Mouse (Mus musculus) MEL (cell line): ENCODE measurements around the gene Cavin4. TPM values are rescaled to one million over a fixed set of nuclear protein-coding genes. Genes with fewer than 3 reads are reported as not detected.

ENCODE experiments used
- DNase-seq: peaks from one replicate; pipeline ENCODE4 v3.0.0; 2011; ENCODE audit warnings: low read depth, low spot score
- H3K27ac ChIP-seq: 2 replicates; pipeline ENCODE4 v1.5.1; 2012; ENCODE audit warnings: low read depth, mild to moderate bottlenecking, control low read depth, low read length, moderate library complexity; ENCODE audit not compliant: control insufficient read depth
- H3K27me3 ChIP-seq, 2 experiments: fragments of 150-350 bp in 1 of 2; sonication (generic) in 1 of 2; 2 replicates each; pipeline ENCODE4 v1.6.1; 2012; ENCODE audit warnings: low read length in 2 of 2, mild to moderate bottlenecking in 2 of 2, improper control_type of control experiment in 1 of 2, moderate library complexity in 1 of 2; ENCODE audit not compliant: insufficient read depth in 2 of 2, control insufficient read depth in 1 of 2
- H3K36me3 ChIP-seq, 2 experiments: 2 replicates each; pipeline ENCODE4 v1.6.1; 2012 to 2014; ENCODE audit warnings: low read length in 2 of 2, improper control_type of control experiment in 1 of 2, inconsistent platforms in 1 of 2, mild to moderate bottlenecking in 1 of 2; ENCODE audit not compliant: insufficient read depth in 2 of 2, control insufficient read depth in 1 of 2
- H3K4me1 ChIP-seq, 2 experiments: fragments of 150-350 bp in 1 of 2; sonication (generic) in 1 of 2; 2 replicates each; pipeline ENCODE4 v1.6.1; 2012; ENCODE audit warnings: low read length in 2 of 2, improper control_type of control experiment in 1 of 2, mild to moderate bottlenecking in 1 of 2; ENCODE audit not compliant: insufficient read depth in 2 of 2, control insufficient read depth in 1 of 2
- H3K4me3 ChIP-seq, 2 experiments: fragments of 150-350 bp in 1 of 2; sonication (generic) in 1 of 2; 2 replicates each; pipeline ENCODE4 v1.5.1; 2012; ENCODE audit warnings: low read depth in 2 of 2, low read length in 2 of 2, mild to moderate bottlenecking in 2 of 2, moderate library complexity in 2 of 2, control low read depth in 1 of 2, improper control_type of control experiment in 1 of 2; ENCODE audit not compliant: control insufficient read depth in 1 of 2, insufficient read depth in 1 of 2
- H3K79me2 ChIP-seq: 2 replicates; pipeline ENCODE4 v1.6.1; 2012; ENCODE audit warnings: mild to moderate bottlenecking, low read length, moderate library complexity; ENCODE audit not compliant: control insufficient read depth, poor library complexity, insufficient read depth
- H3K9ac ChIP-seq: 2 replicates; pipeline ENCODE4 v1.6.1; 2012; ENCODE audit warnings: low read depth, mild to moderate bottlenecking, control low read depth, low read length, moderate library complexity; ENCODE audit not compliant: control insufficient read depth, poor library complexity, severe bottlenecking
- H3K9me3 ChIP-seq: fragments of 150-350 bp; sonication (generic); replicated peaks from 2 replicates; pipeline ENCODE4 v1.6.1; 2012; ENCODE audit warnings: mild to moderate bottlenecking, low read length, improper control_type of control experiment, moderate library complexity; ENCODE audit not compliant: insufficient read depth
- CHD1 ChIP-seq: IDR thresholded peaks from 2 replicates; pipeline ENCODE4 v1.6.1; 2012; ENCODE audit warnings: low read depth, mild to moderate bottlenecking, inconsistent platforms, low read length, improper control_type of control experiment
- CTCF ChIP-seq, 3 experiments: IDR thresholded peaks in 2 of 3; conservative IDR thresholded peaks in 1 of 3; 2 replicates each; pipeline ENCODE4 v1.5.1; 2011 to 2012; ENCODE audit warnings: low read length in 3 of 3, low read depth in 2 of 3, mild to moderate bottlenecking in 2 of 3, improper control_type of control experiment in 1 of 3, inconsistent platforms in 1 of 3, mixed read lengths in 1 of 3, moderate library complexity in 1 of 3; ENCODE audit not compliant: control insufficient read depth in 1 of 3, insufficient read depth in 1 of 3, poor library complexity in 1 of 3, severe bottlenecking in 1 of 3
- E2F4 ChIP-seq: IDR thresholded peaks from 2 replicates; pipeline ENCODE4 v1.6.1; 2011; ENCODE audit warnings: low read depth, low read length, improper control_type of control experiment, borderline replicate concordance
- EP300 ChIP-seq, 2 experiments: IDR thresholded peaks; 2 replicates each; pipeline ENCODE4 v1.6.1; 2011; ENCODE audit warnings: improper control_type of control experiment in 2 of 2, low read length in 2 of 2, low read depth in 1 of 2, mild to moderate bottlenecking in 1 of 2
- HCFC1 ChIP-seq: IDR thresholded peaks from 2 replicates; pipeline ENCODE4 v1.6.1; 2012; ENCODE audit warnings: low read depth, mild to moderate bottlenecking, inconsistent platforms, low read length, improper control_type of control experiment, moderate library complexity
- JUND ChIP-seq: IDR thresholded peaks from 2 replicates; pipeline ENCODE4 v1.6.1; 2011; ENCODE audit warnings: low read depth, mild to moderate bottlenecking, improper control_type of control experiment, low read length
- KAT2A ChIP-seq: conservative IDR thresholded peaks from 2 replicates; pipeline ENCODE4 v1.6.1; 2012; ENCODE audit warnings: low read depth, low read length, improper control_type of control experiment, inconsistent platforms
- MAFK ChIP-seq: IDR thresholded peaks from 2 replicates; pipeline ENCODE4 v1.6.1; 2011; ENCODE audit warnings: low read depth, mild to moderate bottlenecking, low read length, improper control_type of control experiment, borderline replicate concordance
- POLR2AphosphoS2 ChIP-seq: IDR thresholded peaks from 2 replicates; pipeline ENCODE4 v1.6.1; 2011; ENCODE audit warnings: low read length, improper control_type of control experiment
- SMC3 ChIP-seq: IDR thresholded peaks from 2 replicates; pipeline ENCODE4 v1.6.1; 2011; ENCODE audit warnings: low read depth, low read length, improper control_type of control experiment
- TBP ChIP-seq: IDR thresholded peaks from 2 replicates; pipeline ENCODE4 v1.8.0; 2011; ENCODE audit warnings: low read depth, low read length, improper control_type of control experiment
- USF1 ChIP-seq: IDR thresholded peaks from 2 replicates; pipeline ENCODE4 v1.6.1; 2014; ENCODE audit warnings: low read depth, mild to moderate bottlenecking, inconsistent platforms, low read length, improper control_type of control experiment, moderate library complexity
- USF2 ChIP-seq, 2 experiments: IDR thresholded peaks; 2 replicates each; pipeline ENCODE4 v1.6.1; 2011 to 2012; ENCODE audit warnings: improper control_type of control experiment in 2 of 2, low read length in 2 of 2, borderline replicate concordance in 1 of 2, inconsistent platforms in 1 of 2, low read depth in 1 of 2, mild to moderate bottlenecking in 1 of 2; ENCODE audit not compliant: insufficient read depth in 1 of 2
- ZC3H11A ChIP-seq: IDR thresholded peaks from 2 replicates; pipeline ENCODE4 v1.6.1; 2012; ENCODE audit warnings: low read depth, mild to moderate bottlenecking, inconsistent platforms, low read length, improper control_type of control experiment
- ZKSCAN1 ChIP-seq: IDR thresholded peaks from 2 replicates; pipeline ENCODE4 v1.6.1; 2012; ENCODE audit warnings: low read depth, mild to moderate bottlenecking, inconsistent platforms, low read length, improper control_type of control experiment, moderate library complexity
- ZMIZ1 ChIP-seq: IDR thresholded peaks from 2 replicates; pipeline ENCODE4 v1.6.1; 2012; ENCODE audit warnings: low read depth, mild to moderate bottlenecking, inconsistent platforms, low read length, improper control_type of control experiment, moderate library complexity
- polyA plus RNA-seq, 2 experiments: library from polyadenylated mRNA; stranded (reverse) in 1 of 2; unstranded in 1 of 2; fragments of >175 nt in 1 of 2; fragments of >200 nt in 1 of 2; gene quantifications; 2 replicates each; pipeline versions ENCODE4 v1.2.1 to v1.2.4; 2012; ENCODE audit warnings: low replicate concordance in 2 of 2, low read depth in 1 of 2; ENCODE audit not compliant: insufficient read length in 2 of 2, insufficient read depth in 1 of 2, missing spikeins in 1 of 2
- total RNA-seq: library from RNA; depleted of rRNA; stranded (reverse); fragments of 300-350 nt; gene quantifications from 2 replicates; pipeline ENCODE4 v1.2.3, GENCODE M21; 2012

The Cavin4 gene
- total and polyA plus RNA-seq, 3 experiments: not detected

DNA sequence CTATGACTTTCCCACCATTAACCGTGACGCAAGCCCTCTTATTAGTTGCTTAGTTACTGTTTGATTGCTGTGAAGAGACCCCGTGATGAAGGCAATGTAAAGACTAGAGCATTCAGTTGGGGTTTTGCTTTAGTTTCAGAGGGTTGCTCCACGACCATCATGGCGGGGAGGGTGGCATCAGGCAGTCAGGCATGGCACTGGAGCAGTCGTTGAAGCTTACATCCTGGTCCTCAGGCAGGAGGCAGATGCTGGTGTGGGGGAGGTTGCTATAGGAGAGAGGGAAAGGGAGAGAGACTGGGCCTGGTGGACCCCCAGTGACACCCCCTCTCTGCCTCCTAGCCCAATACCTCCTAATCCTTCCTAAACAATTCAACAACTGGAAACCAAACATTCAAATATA is 43.2 kb upstream of the Cavin4 start:
- no peaks in the 10 kb centered on the region for H3K79me2 ChIP-seq
- no peak for TF ChIP-seq POLR2AphosphoS2
- TF ChIP-seq SMC3: no peak
- no peak for TF ChIP-seq USF2 (IDR thresholded peaks at IDR 0.05; ENCODE audit: borderline replicate concordance in 1 of 2, insufficient read depth in 1 of 2, low read depth in 1 of 2, low read length in 2 of 2)
- TF ChIP-seq KAT2A: no peak
- no peak for TF ChIP-seq ZMIZ1
- H3K27me3 ChIP-seq: no peaks in the 10 kb centered on the region
- no peak for DNase-seq
- no peaks in the 10 kb centered on the region for H3K4me1 ChIP-seq
- no peaks in the 10 kb centered on the region for H3K36me3 ChIP-seq
- no peaks in the 10 kb centered on the region for H3K9me3 ChIP-seq
- no peak overlapping the region for H3K9ac ChIP-seq
- H3K4me3 ChIP-seq: no peak overlapping the region
- no peak overlapping the region for H3K27ac ChIP-seq

DNA sequence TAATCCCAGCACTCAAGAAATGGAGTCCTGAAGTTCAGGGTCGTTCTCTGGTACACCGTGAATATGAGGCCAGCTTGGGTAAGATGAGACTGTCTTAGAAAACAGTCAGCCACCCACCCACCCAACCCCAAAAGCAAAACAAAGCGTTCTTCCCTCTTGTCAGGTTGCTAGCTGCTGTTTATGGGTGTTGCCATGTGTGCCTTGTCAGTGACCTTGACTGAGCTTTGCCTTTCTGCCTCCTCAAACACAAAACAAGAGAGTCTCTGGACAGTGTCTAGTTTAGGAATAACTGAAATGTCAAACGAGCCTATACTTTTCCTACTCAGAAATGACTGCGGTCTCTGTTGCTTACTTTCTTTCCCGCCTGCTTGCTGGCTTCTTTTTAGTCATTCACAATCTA is 41.1 kb upstream of the Cavin4 start:
- Histone ChIP-seq H3K27ac (no peak overlapping the region), H3K4me1 (no peaks in the 10 kb centered on the region), H3K9ac (no peak overlapping the region), H3K9me3 (no peaks in the 10 kb centered on the region), H3K36me3 (no peaks in the 10 kb centered on the region), H3K79me2 (no peaks in the 10 kb centered on the region), H3K27me3 (no peaks in the 10 kb centered on the region), H3K4me3 (no peak overlapping the region)
- DNase-seq: no peak
- TF ChIP-seq ZKSCAN1 (no peak), ZC3H11A (no peak), USF2 (IDR thresholded peaks at IDR 0.05; ENCODE audit: borderline replicate concordance in 1 of 2, insufficient read depth in 1 of 2, low read depth in 1 of 2, low read length in 2 of 2) (no peak), CHD1 (no peak), USF1 (no peak), EP300 (IDR thresholded peaks at IDR 0.05; ENCODE audit: low read depth in 1 of 2, low read length in 2 of 2) (no peak), CTCF (IDR thresholded peaks at IDR 0.05 in 2 of 3, conservative IDR thresholded peaks at IDR 0.05 in 1 of 3; ENCODE audit: control insufficient read depth in 1 of 3, insufficient read depth in 1 of 3, low read depth in 2 of 3, low read length in 3 of 3, poor library complexity in 1 of 3, severe bottlenecking in 1 of 3) (no peak), MAFK (no peak), KAT2A (no peak), JUND (no peak), HCFC1 (no peak)

DNA sequence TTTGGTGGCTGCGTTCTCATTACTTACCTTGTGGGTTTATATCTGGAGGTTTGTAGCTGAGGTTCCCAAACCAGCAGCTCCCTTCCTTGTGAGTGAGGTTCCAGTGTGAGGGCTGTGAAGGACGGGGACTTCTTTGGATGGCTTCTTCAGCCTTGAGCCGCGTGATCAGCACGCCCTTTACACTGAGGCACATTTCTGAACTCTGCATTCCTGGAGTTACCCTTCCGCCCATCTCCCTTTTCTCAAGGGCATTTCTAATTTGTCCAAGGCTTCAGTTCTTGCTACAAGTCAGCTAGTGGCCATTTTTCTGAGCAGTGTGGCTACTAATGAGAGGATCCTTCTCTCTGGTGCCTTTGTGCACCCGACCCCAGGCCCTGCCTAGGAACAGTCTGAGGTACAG is 40.4 kb upstream of the Cavin4 start:
- Histone ChIP-seq H3K27ac (no peak overlapping the region), H3K79me2 (no peaks in the 10 kb centered on the region), H3K27me3 (no peaks in the 10 kb centered on the region), H3K36me3 (no peaks in the 10 kb centered on the region), H3K4me1 (no peaks in the 10 kb centered on the region), H3K9ac (no peak overlapping the region), H3K9me3 (no peaks in the 10 kb centered on the region), H3K4me3 (no peak overlapping the region)
- DNase-seq: no peak
- TF ChIP-seq ZKSCAN1 (no peak), E2F4 (no peak), TBP (no peak)
